Mouse (Mus musculus) cerebral cortex, adult 2 months (tissue): ENCODE data around the gene Hand1.

Source experiments
- WGBS: fragments of 180-500 bp; shearing (Covaris S2); methylation state at CpG from one replicate; pipeline ENCODE4 v1.1.7; 2018; 5-methylcytosine and 5-hydroxymethylcytosine counted together

Hand1 gene

DNA sequence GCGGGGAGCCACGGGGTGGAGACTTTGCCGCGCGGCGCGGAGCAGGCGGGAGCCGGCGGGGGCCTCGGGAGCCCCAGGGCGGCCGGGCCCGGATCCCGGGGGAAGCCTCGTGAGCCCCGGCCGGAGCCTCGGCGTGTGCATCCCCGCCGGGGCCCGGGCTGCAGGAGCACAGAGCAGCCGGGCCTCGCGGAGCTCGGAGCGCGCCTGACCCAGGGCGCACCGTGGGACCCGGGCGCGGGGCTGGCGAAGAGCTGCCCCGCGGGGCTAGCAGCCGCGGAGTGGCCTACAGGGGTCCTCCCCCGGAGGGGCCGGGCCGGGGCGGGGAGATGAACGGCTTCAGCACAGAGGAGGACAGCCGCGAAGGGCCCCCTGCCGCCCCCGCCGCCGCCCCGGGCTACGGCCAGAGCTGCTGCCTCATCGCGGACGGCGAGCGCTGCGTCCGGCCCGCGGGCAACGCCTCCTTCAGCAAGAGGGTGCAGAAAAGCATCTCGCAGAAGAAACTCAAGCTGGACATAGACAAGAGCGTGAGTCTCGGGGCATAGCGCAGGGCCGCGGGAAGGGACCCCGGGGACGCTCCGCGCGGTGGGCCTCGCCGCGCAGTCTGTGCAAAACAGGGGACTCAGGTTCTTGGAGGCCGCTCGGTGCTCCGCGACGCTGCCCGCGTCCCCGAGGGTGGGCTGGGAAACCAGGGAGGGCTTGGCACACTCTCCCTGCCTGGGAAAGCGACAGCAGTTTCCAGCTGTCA is 30.7 kb downstream of the Hand1 start:
- 1% methylated on average over 77 of the region's 85 CpGs for WGBS

DNA sequence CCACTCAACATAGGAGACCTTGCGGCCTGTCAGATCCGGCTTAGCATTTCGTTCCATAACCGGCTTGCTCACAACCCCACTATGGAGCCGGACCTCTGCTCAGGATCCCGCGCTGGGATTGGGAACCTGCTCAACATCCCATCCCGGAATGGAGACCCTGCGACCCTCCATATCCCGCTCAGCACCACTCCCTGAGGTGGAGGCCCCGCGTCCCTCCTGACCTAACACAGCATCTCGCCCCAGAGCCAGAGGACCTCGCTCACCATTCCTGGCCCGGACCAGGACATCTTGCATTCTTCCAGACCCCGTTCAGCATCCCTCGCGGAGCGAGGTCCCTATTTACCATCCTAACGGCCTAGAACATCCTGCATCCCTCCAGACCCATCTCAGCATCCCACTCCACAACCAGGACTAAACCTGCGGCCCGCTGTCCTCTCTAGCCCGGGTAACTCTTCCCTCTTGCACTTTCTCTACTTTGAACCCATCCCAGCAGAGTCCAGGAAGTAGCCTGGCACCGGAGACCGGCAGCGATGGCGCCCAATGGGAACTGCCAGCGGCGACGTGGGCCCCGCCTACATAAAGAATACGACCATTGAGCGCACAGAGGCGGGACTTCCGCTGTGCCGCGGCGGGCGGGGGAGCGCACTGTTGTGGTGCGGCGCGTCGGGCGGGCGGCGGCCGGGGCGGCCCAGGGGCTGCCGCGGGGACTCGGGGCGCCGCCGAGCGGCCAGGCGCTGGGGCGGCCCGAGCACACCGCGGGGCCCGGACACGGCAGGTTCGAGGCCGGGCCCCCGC is 31.4 kb downstream of the Hand1 start, which contains the start of gene Sap30l:
Gene Sap30l (plus strand): TSS at position 667 of the 795 bp plus-strand sequence.
- under 1% methylated on average over 60 of the region's 66 CpGs for WGBS

DNA sequence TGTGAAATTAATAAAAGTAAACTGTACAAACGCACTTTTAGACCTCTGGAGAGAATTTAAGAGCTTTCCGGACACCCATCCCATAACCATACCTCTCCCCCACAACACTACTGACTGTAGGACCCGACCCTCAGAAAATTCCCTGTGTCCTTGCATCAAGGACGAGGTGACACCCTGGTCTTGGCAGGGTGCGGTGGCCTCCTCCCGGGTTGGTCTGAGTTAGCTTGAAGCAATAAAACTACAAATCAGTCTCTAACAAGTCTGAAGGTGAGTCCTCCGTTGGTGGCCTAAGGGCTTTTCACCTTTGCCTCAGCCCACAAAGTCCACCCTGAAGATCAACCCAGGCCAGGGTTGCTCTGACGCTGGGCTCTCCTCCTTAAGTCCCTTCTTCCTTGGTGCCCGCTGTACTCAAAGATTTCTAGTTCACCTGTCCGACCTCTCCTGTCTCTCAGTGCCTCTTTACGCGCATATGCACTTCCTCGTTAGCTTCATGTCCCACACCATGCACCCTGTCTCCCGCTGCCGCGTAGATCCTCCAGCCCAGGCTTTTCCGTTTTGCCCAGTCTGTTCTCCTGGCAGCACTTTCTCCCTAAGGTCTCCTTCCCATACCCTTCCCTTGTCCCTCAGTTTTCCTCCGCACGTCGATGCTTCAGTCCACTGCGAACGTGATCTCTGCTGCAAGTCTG is 32.2 kb downstream of the Hand1 start:
- WGBS = 23% methylated on average over 22 of the region's 22 CpGs

DNA sequence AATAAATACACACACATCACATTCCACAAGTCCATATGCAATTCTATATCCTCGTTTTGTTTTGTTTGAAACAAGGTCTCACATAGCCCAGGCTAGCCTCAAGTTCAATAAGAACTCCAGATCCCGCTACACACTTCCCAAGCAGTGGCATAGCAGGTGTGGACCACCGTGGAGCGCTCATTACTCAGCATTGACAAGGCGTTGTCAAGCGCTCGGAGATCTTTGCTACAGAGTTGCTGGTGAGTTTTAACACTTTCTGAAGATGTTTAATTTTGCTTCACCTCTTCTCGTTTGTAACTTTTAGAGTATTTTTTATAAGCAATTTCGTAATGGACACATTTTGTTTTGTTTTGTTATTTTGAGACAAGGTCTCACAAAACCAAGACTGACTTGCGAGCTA is 33.2 kb downstream of the Hand1 start:
- 94% methylated on average over 10 of the region's 10 CpGs for WGBS

DNA sequence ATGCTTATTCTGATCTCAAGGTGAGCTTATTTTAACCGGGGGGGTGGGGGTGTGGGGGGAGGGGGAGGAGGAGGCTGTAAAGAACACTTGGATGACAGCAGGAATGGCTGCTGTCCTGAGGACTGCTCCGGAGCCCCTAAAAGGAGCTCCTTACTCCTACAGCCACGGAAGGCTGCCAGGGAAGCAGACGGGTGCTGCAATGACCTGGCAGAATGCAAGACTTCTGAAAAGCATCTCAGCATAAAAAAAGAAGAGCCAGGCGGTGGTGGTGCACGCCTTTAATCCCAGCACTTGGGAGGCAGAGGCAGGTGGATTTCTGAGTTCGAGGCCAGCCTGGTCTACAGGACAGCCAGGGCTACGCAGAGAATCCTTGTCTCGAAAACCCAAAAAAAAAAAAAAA is 34.8 kb downstream of the Hand1 start:
- 58% methylated on average over 9 of the region's 9 CpGs for WGBS

DNA sequence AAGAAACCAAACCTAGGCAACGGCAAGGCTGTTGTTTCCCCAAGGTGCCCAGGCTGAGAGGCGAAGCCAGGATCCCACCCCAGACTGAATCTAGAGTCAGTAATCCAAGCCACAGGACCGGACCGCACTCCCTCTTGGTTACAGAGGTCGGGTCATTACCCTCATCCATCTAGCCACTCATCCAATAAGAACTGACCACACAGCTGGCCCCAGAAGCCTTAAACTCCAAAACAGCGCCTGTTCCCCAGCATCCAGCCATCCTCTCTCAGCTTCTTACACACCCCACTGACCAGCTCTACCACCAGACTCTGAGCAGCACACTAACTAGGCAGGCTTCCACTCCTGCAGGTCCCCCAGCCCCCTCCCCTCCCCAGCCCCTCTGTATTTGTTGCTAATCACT is 37.5 kb downstream of the Hand1 start:
- WGBS = 68% methylated on average over 6 of the region's 6 CpGs

DNA sequence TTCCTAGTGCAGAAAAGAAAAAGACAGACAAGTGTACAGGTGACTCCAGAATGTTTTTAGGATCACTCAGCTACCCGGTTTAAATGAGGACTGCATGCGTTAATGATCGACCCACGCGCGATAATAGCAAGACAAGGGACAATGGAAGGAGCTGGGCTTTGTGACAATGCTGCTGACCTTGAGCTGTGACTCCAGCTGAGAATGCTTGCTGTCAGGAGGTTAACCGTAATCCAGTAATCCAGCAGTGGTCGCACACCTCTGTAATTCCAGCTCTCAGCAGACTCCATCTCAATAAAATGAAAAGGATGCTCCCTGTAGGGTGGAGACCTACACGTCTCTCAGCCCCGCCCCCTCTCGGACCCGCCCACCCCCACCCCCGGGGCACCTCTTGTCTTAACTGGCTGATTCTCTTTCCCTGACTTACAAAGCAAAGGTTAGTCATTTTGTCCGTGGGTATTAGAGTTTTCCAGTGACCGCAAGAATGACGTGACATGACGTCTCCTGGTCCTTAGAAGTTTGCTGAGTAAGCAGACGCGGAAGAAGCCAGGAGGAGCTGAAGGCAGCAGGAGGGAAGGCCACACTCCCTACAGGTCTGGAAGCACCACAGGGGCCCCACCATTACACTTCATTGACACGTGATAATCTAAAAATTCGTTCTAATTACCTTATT is 41.6 kb downstream of the Hand1 start:
- 32% methylated on average over 21 of the region's 21 CpGs for WGBS

DNA sequence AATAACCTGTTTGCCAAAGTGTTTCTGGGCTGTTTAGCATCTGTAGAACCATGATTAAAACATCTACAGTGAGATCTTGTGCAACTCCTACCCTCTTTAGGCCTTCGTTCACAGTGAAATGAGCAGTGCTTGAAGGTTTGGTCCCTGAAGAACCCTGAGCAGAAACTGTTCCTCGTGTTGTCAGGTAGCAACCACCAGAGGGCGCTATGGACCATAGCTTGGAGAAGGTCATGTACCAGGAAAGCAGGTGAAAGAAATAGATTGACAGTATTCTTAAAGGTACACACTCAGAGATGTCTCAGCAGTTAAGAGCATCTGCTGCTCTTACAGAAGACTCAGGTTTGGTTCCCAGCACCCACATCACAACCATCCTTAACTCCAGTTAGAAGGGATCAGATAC is 44.7 kb downstream of the Hand1 start:
- 46% methylated on average over 3 of the region's 3 CpGs for WGBS

DNA sequence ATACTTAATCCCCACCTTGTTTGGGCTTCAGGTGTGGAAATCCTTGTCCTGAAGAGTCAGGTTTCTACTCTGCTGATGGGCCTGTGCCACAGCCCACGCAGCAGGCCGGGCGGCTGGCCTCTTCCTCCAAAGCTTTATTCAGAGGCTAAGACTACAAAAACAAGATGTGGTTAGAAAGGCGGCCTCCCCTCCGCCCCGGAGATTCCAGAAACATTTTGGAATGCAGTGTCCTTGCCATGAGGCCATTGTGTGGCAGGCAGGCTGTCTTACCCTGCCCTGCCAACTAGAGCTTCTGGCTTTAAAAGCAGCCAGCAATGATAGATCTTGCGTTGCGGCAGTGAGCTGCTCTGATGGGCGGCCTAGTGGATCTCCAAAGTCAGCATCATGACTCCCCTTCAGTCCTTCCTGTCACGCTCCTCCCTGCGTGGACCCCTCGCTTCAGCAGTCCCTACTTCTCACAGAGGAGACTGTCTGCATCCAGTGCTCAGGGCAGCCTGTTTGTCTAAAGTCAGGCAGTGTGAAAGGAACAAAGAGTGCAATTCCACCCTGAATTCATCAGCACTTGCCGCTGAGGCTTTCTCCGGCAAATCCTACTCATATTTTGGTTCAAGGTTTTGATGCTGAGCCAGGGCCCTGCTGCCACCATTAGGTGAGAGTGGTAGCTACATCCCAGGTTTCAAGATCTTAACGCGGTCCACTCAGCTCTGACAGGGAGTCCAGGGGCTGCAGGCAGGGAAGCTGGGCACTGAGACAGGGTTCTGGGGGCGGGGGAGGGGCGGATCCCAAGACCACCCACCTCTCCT is 45.8 kb downstream of the Hand1 start:
- WGBS = 49% methylated on average over 18 of the region's 18 CpGs

DNA sequence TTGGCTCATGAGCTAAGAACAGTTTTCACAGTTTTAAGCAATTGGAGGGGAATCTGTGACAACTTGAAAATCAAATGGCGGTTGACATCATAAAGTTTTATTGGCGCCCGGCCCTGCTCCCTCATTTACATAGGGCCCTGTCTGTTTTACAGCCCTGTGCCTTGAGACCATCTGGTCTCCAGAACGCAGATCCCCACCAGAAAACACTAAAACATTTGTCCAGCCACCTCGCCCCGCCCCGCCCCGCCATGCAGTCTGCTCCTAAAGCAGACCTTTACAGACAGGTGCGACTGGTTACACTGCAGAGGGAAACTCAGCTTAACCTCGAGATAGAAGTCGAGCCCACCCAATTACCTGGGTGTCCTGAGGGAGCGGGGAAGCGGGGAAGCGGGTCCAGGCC is 52.8 kb downstream of the Hand1 start:
- WGBS = 93% methylated on average over 14 of the region's 14 CpGs
